Mouse (Mus musculus) yolk sac, embryonic 10.5 days (tissue): ENCODE data around the gene Plekhg6.

Experiments
- DNase-seq: peaks from one replicate; pipeline ENCODE4 v3.0.0-alpha.2; 2017; ENCODE audit warnings: low spot score

Gene Plekhg6

DNA sequence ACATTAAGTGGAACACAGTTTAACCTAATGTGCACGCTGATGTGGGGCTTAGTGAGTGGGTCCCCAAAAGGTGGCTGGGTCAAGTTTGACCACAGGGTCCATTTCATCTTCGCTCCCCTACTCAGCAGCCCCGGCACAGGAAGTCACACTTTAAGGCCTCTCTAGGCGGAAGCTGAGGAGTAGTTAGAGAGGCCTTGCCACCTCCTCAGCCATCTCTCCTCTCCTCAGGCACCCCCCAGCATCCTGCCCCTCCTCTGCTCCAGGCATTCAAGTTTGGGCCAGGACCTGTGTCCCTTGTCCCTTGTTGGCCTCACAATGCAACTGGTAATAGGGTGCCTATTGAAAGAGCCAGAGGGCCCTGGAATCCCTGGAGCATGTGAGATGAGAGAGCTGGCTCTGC lies 26.9 kb downstream of the Plekhg6 start:
- DNase-seq, result no peak

DNA sequence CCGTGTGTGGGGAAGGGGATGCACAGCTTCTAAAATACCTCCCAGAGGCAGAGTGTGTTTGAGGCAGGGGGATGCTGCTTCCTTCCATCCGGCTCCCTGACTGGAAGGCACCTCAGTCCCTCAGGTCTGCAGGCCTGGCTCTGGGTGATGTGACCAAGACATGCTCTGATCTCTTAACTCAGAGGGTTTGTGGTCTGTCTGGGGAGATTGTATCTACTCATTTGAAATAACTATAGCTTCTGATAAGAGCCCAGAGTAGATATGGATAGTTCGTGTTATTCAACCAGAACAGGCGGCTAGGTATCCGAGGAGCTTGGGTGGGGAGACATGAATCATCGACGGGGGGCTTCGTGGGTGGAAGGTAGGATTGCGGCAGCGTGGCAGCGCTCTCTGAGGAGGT lies 27.4 kb downstream of the Plekhg6 start:
- no peak for DNase-seq

DNA sequence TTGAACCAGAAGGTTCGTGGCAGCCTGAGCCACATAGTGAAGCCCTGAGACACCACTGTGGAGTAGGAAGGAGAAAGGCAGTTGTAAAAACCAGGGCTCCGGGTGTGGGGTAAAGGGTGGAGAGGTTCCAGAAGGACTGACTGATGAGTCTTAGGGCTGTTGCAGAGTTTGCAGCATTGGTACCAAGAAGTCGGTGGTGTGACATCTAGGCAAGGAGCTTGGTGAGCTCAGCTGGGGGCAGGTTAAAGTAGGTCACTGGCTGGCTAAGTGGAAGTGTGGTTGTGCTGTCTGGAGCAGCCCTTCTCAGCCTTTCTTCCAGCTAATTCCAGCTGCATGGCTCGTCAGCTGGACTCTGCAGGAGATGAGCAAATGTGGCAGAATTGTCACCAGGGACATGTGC lies 27.8 kb downstream of the Plekhg6 start:
- no peak for DNase-seq

DNA sequence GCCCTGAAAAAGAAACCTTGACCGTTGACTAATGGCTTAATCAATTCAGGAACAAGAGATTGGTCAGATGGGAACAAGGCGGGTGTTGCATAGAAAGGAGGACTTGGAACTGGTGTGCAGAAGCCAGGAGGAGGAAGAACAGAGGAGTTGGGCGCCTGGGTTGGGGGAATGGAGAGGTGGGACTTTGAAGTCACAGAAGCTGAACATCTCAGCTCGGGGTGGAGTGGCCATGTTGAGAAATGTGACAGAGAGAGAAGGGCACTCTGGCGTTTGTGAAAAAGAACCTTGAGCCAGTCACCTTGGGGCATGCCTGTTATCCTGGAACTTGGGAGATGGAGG lies 28.6 kb downstream of the Plekhg6 start:
- DNase-seq, result no peak

DNA sequence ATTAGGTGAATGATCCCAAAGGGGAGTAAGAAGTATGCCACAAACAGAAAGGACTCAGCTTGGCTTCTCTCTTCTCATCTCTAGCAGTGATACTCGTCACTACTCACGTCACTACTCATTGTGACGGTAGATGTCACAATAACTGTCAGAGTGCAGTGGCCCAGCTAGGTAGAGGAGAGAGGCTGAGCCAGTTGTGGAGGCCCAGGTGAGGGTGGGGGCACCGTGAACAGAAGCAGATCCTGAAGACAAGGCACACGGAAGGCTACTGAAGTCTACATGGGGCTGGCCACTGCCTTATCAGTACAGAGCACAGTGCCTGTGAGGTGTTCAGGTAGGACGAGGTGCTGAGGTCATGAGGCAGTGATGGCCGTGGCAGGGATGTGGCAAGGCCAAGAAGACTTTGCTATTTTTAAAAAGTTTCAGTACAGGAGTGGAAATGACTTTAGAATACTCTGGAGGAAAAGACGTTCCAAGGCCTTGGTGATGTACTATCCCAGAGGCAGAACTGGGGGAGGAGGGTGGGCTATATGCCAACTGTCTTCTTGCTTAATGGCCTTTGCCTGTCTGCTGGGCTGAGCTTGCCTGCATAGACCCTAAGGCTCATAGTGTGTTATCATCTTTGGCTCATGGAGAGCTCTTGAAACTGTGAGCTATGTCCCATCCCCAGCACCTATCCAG lies 29.1 kb downstream of the Plekhg6 start:
- no peak for DNase-seq

DNA sequence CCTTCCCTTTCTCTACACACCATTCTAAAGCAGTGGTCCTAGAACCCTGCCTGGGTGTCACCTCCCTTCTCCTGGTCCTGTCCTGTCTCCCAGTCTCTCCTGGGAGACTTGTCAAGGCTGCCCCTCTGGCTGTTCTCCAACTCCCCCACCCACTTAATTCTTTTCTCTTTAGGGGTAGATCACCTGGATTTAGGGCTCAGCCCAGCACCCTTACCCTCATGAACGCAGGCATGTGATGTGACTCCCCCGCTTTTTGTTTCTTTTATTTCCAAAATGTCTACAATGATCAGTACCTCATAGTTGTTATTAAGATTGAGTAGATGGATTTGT lies 29.6 kb downstream of the Plekhg6 start:
- DNase-seq, result no peak

DNA sequence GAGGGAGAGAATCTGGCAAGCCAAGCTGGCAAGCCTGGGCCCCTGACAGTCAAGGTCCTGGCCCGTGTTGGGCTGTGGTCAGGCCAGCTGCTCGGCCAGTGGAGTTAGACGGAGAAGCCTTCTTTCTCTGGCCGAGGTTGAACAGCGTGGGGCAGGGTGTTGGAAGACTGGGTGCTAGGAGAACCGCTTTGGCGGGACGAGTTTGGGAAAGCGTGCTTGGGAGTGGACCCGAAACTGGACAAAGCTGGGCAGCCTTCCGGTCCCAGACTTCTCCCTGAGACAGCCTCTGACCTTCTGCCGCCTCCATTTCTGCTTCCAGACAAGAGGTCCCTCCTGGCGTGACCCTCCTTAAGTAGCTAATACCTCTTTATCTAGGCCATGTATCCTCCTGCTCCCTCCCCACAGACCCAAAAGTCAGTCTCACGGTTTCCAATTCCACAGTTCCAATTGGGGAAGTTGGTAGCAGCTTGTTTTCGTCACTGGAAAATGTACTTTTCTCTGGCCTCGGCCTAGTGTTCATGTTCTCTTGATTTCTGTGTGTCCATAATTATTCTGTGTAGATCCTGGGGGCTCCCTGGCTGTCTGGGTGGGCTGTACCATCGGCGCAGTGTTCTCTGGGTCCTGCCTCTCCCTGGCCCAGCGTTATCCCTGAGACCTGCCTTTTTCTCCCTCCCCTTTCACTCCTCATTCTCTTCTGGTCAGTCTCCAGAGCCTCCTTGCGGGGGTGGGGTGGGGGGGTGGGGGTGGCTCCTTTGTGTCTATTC lies 30.2 kb downstream of the Plekhg6 start:
- DNase-seq, result no peak

DNA sequence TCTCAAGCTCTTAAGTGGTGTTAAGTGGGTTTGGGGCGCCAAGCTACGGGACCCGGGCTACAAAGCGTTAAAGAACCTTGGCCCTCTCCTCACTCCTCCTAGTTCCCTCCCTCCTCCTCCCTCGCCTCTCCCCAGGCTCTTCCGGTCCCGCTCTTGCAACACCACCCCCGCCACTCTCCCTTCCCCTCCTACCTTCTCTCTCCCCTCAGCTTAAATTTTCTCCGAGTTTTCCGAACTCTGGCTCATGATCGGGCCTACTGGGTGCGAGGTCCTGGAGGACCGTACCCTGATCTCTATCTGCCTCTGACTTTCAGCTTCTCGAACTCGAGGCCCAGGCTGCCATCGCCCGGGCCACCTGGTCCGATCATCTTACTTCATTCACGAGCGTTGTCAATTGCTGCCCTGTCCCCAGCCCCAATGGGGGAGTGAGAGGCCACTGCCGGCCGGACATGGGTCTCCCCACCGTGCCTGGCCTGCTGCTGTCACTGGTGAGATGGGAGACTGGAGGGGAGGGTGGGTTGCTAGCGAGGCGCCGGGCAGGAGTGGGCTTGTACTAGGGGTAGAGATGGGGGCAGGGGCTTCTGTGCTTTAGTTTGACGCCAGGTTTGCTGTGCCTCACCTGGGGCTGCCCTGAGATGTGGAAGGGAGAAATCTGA lies 30.9 kb downstream of the Plekhg6 start:
- DNase-seq, result peak; percentile 84

DNA sequence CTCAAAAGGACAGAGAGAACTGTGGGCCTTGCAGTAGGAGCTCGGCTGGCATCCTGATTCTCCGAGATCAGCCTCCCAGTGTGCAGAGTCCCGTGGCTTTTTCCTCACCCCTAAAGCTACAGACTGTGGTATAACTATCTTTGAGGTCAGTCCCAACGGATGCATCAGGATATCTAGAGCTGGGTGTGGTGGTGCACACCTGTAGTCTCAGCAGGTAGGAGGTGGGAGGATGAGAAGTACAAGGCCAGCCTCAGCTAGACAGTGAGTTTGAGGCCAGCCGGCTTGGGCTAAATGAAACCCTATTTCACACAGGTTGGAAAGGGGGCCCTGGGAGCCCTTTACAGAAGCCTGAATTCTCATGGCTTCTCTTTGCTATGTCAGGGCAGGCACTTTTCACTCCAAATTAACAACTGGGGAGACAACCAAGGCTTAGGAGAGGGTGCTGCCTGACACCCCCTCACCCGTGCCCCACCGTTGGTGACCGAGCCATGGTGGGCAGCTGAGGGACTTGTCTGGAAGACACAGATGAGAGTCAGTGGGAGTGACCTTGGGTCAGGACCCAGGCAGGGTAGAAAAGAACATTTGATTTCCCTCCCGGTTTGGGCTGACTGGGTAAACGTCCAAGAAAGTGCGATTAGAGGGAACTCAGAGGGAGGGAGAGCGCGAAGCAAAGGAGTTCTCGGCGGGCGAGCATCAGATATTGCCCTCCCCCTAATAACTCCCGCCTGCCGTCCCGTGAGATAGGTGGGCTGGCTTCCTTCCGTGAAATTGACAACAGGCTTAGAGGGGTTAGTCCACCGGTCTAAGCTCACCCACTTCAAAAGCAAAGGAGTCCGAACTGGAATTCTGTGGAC lies 31.6 kb downstream of the Plekhg6 start, which contains the start of gene Tnfrsf1a:
TSS of gene Tnfrsf1a (plus strand) at position 642 of the 854 bp plus-strand sequence.
- DNase-seq, result peak; percentile 59

DNA sequence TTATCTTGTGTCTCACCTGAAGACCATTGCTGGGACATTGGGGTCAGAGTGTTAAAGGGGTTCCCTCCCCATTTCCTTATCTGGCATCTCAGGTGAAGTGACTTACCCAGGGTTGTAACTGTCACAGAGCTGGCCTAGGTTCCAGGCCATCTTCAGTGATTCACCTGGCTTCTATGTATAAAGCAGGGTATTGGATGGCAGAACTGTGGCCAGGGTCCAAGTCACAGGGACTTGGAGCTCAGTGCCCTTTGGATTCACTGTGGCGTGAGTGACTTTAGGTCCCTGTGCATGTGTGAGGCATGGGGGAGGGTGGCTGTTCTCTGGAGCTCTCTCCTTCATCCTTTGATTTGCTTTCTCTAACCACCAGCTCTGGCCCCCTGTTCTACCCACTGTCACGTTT lies 34.6 kb downstream of the Plekhg6 start:
- no peak for DNase-seq

DNA sequence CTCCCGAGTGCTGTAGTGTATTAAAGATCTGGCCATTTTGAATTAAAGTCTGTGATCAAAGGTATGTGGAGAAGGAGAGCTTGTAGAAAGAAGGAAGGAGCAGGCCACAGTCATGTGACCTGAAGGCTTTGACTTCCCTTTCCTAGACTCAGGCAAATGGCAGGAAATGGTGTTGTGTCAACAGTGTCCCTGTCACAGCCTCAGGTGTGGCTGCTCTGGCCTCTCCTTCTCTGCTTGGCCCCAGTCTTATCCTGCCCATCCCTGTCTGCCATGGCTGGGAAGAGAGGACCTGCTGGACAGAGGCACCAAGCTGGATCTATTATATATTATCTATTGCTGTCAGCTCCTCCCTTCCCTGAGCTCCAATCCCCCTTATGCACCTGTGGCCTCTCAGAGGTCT lies 35.0 kb downstream of the Plekhg6 start:
- no peak for DNase-seq

DNA sequence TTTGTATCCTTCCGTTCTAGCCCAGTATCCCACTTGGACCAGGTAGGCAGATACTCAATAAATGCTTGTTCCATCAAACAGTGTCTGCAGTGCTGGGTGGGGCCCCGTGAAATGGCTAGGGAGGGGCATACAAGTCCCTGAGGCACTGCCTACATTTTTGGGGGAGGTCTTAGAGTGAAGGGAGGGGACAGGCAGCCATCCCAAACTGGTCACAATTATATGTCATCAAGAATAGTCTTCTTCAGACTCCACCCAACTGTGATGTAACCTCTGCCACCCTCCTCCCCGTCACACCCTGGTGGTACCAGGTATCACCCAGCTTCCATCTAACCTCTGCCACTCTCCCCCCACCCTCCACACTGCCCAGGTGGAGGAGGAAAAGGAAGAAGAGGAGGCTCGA lies 35.7 kb downstream of the Plekhg6 start:
- no peak for DNase-seq

DNA sequence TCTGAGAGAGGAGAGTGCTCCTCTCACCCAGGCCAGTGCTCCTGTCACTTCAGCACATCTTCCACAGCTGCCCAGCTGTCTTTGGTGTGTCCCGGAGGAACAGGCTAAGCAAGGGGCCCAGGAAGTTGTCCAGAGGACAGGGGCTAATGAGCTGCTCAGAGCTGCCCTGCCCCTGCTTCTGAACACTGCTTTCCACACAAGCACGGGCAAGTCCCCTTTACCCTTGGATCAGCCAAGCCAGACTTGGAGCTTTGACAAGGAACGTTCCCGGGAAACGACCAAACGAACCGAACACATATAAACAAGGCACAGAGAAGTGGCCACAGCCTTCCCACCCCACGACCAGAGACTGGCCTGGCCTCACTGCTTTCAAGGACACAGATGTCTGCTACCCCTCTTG lies 36.5 kb downstream of the Plekhg6 start:
- no peak for DNase-seq

DNA sequence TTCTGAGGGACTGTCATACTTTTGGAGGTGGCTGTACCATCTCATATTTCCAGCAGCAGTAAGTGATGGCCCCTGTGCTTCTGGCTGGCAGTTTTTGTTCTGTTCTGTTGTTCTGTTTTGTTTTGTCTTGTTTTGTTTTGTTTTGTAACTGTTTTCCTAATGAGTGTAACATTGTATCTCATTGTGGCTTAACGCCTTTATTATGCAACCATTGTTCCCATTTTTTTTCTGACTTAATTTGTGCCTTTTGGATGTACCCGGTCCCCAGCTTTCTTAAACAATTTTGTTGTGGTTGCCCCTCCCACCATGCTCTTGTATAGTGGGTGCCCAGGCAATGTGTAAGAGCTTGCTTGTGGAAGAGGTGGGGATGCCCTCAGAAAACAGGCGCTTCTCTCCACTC lies 38.4 kb downstream of the Plekhg6 start:
- DNase-seq, result no peak

DNA sequence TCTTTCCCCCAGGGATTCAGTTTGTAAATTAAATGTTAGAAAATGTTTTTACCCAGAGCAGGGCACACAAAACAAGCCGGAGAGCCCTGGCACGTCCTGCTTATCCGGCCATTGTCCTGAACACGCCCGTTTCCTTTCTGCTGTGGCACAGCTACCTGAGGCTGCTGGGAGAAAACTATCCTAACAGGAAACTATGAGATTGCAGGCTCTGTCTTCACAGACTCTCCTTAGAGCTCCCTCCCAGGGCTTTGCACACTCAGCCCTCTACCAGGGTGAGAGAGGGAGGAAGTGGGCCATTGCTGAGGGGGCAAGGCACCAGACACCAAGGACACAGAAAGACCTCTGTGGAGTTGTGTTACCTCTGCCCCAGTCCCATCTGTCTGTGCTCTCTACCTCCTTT lies 40.3 kb downstream of the Plekhg6 start:
- DNase-seq, result no peak

DNA sequence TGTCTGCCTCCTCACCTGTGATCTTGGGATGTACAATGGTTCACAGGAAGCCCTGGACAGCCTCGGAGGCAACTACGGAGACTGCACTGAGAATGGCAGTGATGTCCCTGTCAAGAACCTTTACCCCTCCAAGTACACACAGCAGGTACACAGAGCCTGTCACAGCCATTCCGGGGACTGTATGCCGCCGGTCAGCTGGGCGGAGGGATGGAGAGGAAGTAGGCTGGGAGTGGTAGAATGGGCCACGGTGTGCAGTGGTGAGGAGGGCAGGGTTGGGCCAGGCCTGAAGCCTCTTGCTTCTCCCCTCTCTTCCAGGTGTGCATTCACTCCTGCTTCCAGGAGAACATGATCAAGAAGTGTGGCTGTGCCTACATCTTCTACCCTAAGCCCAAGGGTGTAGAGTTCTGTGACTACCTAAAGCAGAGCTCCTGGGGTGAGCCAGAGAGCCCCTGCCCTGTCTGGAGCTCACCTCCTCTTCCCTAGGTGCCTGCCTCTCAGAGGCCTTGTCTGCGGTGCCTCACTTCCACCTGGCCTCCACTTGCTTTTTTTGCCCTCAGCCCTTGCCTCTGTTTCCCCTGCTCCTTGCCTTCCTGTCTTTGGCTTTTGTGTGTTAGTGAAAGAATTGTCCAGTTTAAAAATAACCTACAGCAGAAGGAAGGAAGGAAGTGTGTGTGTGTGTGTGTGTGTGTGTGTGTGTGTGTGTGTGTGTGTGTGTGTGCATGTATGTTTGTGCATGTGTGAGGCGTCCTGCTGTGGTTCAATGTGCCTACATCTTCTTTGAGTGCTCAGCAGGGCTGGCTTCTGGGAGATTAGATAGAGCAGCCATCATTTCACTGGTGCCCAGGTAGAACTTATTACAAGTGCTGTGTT lies 41.6 kb downstream of the Plekhg6 start:
- DNase-seq, result no peak

DNA sequence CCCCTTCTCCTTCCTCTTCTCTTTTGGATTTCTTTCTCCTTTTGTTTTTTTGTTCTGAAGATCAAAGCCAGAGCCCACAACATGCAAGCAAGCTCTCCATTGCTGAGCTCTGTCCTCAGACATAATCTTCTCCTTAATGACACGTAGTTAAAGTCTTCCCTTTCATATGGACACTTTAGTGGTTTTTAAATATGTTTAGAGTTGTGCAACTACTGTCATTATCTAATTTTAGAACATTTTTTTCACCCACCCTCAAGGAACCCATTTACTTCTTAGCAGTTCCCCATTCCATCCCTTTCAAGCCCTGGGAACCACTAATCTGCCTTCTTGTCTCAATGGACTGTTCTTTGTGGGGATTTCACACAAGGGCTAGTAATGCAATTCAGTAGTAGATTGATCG lies 46.2 kb downstream of the Plekhg6 start:
- DNase-seq, result no peak

DNA sequence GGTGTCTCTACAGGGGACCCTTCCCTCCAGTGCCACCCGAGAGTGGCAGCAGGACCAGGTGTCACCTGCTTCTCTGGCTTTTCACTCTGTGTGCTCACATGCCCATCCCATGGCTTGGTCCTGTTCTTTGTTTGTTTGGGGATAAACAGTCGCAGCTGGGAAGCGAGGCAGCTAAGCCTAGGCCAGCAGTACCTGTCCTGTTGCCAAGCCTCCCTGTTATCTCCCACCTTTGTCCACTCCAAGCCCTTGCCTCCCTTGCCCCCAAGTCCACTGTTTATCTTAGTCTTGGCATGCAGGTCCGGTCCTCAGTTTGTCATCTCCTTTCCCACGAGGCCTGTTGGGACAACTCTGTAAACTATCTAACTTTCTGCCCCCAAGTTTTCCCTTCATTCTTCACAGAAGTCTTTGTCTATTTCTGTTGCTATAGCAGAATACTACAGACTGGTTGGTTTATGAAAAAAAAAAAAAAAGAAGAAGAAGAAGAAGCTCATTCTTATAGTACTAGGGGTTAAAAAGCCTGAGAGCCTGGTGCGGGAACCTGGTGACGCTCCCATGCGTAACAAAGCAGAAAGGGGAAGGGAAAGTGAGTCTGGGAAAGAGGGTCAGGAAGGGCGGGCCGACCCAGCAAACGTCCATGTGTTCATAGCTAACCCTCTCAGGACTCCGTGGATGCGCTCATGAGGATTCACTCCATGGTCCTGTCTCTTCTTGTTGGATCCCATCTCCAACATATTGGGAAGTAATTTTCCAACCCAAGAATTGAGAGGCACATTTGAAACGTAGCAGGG lies 47.3 kb downstream of the Plekhg6 start:
- no peak for DNase-seq

DNA sequence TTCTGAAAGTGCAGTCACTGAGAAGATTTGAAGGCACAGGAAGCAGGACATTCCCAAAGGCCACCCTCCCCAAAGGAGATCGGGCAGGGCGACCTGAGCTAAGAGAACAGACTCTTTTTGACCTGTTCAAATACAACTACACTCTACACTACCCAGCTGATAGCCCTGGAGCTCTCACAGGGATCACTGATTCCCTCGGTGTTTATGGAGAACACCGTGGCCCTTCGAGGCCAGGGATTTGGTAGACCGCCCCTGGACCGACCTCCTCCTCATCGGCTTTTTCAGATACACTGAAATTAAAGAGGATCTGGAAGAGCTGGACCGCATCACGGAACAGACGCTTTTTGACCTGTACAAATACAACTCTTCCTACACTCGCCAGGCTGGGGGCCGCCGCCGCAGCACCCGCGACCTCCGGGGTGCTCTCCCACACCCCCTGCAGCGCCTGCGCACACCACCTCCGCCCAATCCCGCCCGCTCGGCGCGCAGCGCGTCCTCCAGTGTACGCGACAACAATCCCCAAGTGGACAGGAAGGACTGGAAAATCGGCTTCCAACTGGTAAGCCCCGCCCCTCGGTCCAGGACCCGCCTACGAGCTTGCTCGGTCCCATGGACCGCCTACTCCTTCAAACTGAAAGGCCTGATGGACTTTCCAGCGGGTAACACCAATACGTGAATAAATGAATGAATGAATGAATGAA lies 49.8 kb downstream of the Plekhg6 start:
- DNase-seq, result peak; percentile 88

DNA sequence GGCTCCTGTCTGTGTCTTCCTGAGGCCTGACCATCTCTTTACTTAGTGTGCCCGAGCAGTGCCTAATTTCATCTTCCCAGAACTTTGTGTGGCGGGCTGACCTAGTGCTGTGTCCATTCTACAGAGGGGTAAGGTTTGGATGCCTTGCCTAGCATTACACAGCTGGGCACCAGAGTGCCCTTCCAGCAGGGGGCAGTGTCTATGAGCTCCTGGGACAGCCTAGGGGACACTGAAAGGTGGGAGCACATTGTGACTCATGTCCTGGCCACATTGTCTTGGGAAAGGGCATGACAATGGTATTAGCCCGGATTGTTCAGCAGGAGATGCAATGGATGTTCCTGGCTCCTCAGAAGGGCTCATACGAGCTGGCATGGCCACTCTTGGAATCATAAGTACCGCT lies 52.4 kb downstream of the Plekhg6 start:
- DNase-seq, result no peak
